Mouse (Mus musculus) T-helper 1 cell (primary cell): Measurements from ENCODE around the gene Prpf31.
"Not testable (repeated sequence)": the region's sequence is repeated elsewhere in the genome, so short reads cannot be mapped to it uniquely, and the experiment has no call there.

Experiments used
- in situ Hi-C: fragments of 300-600 bp; cut with MboI, MseI; formaldehyde crosslinking; loops from one replicate; pipeline ENCODE4 v1.15.1; 2025; ENCODE audit warnings: high pct_unique_total_duplicates

Gene Prpf31

GRCm38 (mm10) chr7:3629543-3630477 is at the start of gene Prpf31, which contains the start of gene Tfpt:
Prpf31 (plus strand) TSS chr7:3629985.
Tfpt (minus strand) TSS chr7:3629929.
- in situ Hi-C loops, result loop anchor here (10.0 to 25.0 kb wide), 3 partner anchors 515 to 1432 kb away; partner anchors contain the start of genes Ppp6r1, U2af2 and Zfp580

GRCm38 (mm10) chr7:3580029-3580428 is 49.8 kb upstream of the Prpf31 start:
- in situ Hi-C loops, result no loop called here

GRCm38 (mm10) chr7:3585763-3586162 is 44.0 kb upstream of the Prpf31 start:
- in situ Hi-C loops, result no loop called here

- in situ Hi-C loops, result no loop called here
Observed at GRCm38 (mm10) chr7:3586255-3586654, 43.5 kb upstream of the Prpf31 start.

DNA sequence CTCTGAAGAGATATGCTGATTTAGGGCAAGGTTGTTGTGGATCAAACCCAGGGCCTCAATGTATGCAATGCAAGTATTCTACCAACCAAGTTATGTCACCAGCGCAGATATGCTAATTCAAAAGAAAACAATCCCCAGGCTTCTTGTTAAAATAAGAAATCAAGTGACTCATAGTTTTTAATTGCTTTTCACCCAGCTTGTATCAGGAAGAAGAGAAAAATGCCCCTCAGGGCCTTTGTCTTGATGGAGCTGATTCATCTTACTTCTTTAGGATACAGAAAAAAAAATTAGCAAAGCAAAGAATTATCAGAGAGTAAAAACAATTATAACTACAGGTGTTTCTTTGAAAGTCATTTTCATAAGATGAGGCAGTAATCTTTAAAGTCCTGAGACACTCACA is 42.5 kb upstream of the Prpf31 start:
- in situ Hi-C loops, result no loop called here

- in situ Hi-C loops, result loop anchor here (5.0 kb wide), 1 partner anchor 148 kb away; no protein-coding TSS in a partner anchor
Observed at GRCm38 (mm10) chr7:3590550-3590949, 39.2 kb upstream of the Prpf31 start.

DNA sequence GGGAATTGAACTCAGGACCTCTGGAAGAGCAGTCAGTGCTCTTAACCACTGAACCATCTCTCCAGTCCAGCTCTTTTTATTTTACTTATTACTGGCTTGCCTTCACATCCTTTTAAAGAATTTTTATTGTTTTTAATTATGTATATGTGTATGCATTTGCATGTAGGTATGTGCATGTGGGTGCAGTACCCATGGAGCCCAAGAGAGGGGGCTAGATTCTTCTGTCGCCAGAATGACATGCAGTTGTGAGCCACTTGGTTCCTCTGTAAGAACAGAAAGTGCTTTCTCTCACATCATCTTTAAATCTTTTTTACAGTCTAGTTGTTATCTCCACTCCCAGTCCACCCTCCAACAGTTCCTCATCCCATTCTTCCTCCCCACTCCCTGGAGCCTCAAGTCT is 38.3 kb upstream of the Prpf31 start:
- in situ Hi-C loops, result loop anchor here (5.0 kb wide), 1 partner anchor 149 kb away; no protein-coding TSS in a partner anchor

- in situ Hi-C loops, result loop anchor here (5.0 kb wide), 1 partner anchor 152 kb away; no protein-coding TSS in a partner anchor
Observed at GRCm38 (mm10) chr7:3593855-3594254, 35.9 kb upstream of the Prpf31 start.

- in situ Hi-C loops, result loop anchor here (5.0 kb wide), 1 partner anchor 152 kb away; no protein-coding TSS in a partner anchor
Observed at GRCm38 (mm10) chr7:3594686-3595085, 35.1 kb upstream of the Prpf31 start.

- in situ Hi-C loops, result no loop called here
Observed at GRCm38 (mm10) chr7:3595146-3595545, 34.6 kb upstream of the Prpf31 start.

GRCm38 (mm10) chr7:3597755-3598154 is 32.0 kb upstream of the Prpf31 start:
- in situ Hi-C loops, result not testable (repeated sequence)

GRCm38 (mm10) chr7:3601119-3601518 is 28.7 kb upstream of the Prpf31 start:
- in situ Hi-C loops, result loop anchor here (25.0 kb wide), 1 partner anchor 236 kb away; the partner anchor contains the start of genes Gm15448 and Pira2

DNA sequence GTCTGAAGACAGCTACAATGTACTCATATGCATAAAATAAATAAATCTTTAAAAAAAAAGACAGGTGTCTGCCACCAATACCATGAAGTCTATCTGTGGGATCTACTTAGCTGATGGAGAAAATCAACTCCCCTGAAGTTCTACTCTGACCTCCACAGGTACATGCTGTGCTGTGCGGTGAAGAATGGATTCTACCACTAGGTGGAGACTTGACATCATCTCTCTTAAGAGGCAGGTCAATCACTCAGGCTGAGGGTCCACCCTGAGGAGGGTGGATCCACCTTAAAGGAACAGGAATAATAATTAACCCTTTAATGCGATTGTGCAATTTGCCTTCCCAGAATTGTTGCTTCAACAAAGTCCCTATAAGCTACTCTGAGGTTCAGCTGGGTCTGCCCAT is 23.0 kb upstream of the Prpf31 start:
- in situ Hi-C loops, result loop anchor here (25.0 kb wide), 1 partner anchor 231 kb away; the partner anchor contains the start of genes Gm15448 and Pira2

DNA sequence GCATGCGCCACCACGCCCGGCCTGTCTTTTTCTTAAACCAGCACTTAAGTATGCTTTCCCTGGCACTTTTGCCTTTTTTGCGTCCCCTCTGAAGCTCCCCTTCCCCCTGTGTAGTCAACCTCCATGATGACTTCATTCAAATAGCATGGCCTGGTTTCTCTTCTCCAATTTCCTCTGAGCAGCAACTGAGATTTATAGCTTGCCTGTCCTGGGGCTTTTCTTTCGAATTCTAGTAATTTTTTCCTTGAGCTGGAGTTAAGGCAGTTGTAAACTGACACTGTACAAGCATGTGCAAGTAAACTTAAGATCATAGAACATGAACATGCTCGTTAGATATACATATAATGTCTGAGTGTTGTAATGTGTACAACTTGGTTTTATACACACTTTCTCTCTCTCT is 22.4 kb upstream of the Prpf31 start:
- in situ Hi-C loops, result loop anchor here (25.0 kb wide), 1 partner anchor 230 kb away; the partner anchor contains the start of genes Gm15448 and Pira2

GRCm38 (mm10) chr7:3608668-3609067 is 21.1 kb upstream of the Prpf31 start:
- in situ Hi-C loops, result loop anchor here (25.0 kb wide), 1 partner anchor 229 kb away; the partner anchor contains the start of genes Gm15448 and Pira2

DNA sequence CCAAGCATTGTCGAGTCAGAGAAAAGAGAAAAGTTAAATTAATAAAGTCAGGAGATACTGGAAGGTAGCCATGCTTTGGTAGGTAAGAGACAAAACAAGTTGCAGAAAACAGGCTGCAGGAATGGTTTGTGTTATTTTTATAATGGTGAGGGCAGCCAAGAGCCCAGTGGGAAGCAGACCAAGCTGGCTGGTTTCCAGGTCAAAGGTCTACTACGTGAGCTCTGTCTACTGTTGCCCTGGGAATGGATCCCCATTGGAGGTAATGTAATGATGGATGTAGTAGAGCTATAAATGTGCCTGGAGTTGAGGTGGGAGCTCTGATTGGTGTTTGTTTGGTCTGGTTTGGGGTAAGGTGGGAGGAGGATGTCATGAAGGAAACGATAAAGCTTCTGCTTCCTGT is 20.7 kb upstream of the Prpf31 start:
- in situ Hi-C loops, result loop anchor here (25.0 kb wide), 1 partner anchor 228 kb away; the partner anchor contains the start of genes Gm15448 and Pira2

DNA sequence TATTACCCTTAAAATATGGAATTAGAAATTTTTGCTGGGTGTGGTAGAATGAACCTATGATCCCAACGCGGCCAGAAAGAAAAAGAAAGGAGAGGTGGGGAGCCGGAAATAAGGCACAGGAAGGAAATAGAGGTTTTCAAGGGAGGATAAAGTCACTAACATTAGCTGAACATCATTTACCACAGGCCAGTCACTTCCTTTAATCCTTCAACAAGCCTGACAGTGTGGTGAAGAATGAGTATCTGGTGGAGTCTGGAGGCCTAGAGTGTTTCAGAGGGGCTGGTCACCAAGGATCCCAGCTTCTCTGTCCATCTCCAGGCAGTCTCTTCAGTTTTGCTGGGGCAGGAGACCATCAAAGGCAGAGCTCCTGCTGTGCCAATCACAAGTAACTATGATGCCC is 19.3 kb upstream of the Prpf31 start:
- in situ Hi-C loops, result loop anchor here (25.0 kb wide), 1 partner anchor 227 kb away; the partner anchor contains the start of genes Gm15448 and Pira2

DNA sequence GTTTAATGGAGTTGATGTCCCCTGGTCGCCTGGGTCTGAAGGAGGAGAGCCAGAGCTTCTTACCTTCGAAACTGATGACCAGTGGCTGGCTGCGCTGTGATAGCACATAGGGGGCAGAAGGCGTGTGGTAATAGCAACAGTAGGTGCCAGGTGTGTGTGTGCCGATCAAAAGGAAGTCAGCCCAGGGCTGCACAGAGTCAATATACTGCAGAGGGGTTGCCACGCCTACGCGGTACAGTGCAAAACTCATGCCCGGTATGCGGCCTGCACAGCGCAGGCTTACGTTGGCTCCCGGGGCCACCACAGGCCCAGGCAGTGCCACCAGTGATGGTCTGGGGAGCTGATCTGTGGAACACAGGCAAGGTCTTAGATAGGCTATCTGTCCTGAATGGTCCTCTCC is 18.8 kb upstream of the Prpf31 start:
- in situ Hi-C loops, result loop anchor here (25.0 kb wide), 1 partner anchor 226 kb away; the partner anchor contains the start of genes Gm15448 and Pira2

DNA sequence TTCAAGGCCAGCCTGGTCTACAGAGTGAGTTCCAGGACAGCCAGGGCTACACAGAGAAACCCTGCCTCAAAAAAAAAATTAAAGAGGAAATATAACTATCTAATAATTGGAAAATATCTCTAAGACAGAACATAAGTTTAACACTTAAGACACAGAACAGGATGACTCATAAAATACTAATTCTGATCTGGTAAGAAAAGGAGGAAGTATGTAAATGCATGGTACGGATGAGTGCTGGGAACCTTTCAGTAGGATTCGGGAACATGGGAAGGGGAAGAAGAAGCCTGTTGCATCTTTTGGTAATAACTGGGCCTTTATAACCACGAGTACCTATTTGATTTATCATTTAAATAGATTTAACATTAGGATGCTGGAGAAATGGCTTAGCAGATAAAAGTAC is 15.8 kb upstream of the Prpf31 start:
- in situ Hi-C loops, result loop anchor here (25.0 kb wide), 1 partner anchor 223 kb away; the partner anchor contains the start of genes Gm15448 and Pira2

DNA sequence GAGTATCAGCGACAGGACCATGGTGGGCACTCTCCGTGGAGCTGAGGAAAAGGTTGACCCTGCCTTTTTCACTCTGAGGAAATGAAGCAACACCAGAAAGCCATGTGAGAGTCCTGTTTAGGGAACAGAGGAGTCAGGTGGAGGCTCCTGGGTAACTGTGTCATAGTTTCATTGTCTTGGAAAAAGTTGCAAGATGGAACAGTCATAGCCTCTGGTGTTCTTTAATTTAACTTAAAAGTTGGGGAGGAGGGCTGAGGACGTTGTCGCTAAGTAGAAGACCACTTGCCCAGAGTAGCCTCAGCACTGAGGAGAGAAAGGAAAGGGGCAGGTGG is 13.8 kb upstream of the Prpf31 start, which contains the start of gene Oscar:
TSS of gene Oscar (minus strand) at position 101 of the 332 bp plus-strand sequence.
- in situ Hi-C loops, result loop anchor here (25.0 kb wide), 1 partner anchor 221 kb away; the partner anchor contains the start of genes Gm15448 and Pira2

- in situ Hi-C loops, result loop anchor here (25.0 kb wide), 1 partner anchor 221 kb away; the partner anchor contains the start of genes Gm15448 and Pira2
Observed at GRCm38 (mm10) chr7:3616389-3617241, 13.2 kb upstream of the Prpf31 start.
